Mouse (Mus musculus) MEL (cell line): Measurements from ENCODE around the gene Stk10. TPM values are rescaled to one million over a fixed set of nuclear protein-coding genes. Genes with fewer than 3 reads are reported as not detected.

Experiments used
- DNase-seq: peaks from one replicate; pipeline ENCODE4 v3.0.0; 2011; ENCODE audit warnings: low read depth, low spot score
- H3K27ac ChIP-seq: 2 replicates; pipeline ENCODE4 v1.5.1; 2012; ENCODE audit warnings: low read depth, mild to moderate bottlenecking, control low read depth, low read length, moderate library complexity; ENCODE audit not compliant: control insufficient read depth
- H3K27me3 ChIP-seq, 2 experiments: fragments of 150-350 bp in 1 of 2; sonication (generic) in 1 of 2; 2 replicates each; pipeline ENCODE4 v1.6.1; 2012; ENCODE audit warnings: low read length in 2 of 2, mild to moderate bottlenecking in 2 of 2, improper control_type of control experiment in 1 of 2, moderate library complexity in 1 of 2; ENCODE audit not compliant: insufficient read depth in 2 of 2, control insufficient read depth in 1 of 2
- H3K36me3 ChIP-seq, 2 experiments: 2 replicates each; pipeline ENCODE4 v1.6.1; 2012 to 2014; ENCODE audit warnings: low read length in 2 of 2, improper control_type of control experiment in 1 of 2, inconsistent platforms in 1 of 2, mild to moderate bottlenecking in 1 of 2; ENCODE audit not compliant: insufficient read depth in 2 of 2, control insufficient read depth in 1 of 2
- H3K4me1 ChIP-seq, 2 experiments: fragments of 150-350 bp in 1 of 2; sonication (generic) in 1 of 2; 2 replicates each; pipeline ENCODE4 v1.6.1; 2012; ENCODE audit warnings: low read length in 2 of 2, improper control_type of control experiment in 1 of 2, mild to moderate bottlenecking in 1 of 2; ENCODE audit not compliant: insufficient read depth in 2 of 2, control insufficient read depth in 1 of 2
- H3K4me3 ChIP-seq, 2 experiments: fragments of 150-350 bp in 1 of 2; sonication (generic) in 1 of 2; 2 replicates each; pipeline ENCODE4 v1.5.1; 2012; ENCODE audit warnings: low read depth in 2 of 2, low read length in 2 of 2, mild to moderate bottlenecking in 2 of 2, moderate library complexity in 2 of 2, control low read depth in 1 of 2, improper control_type of control experiment in 1 of 2; ENCODE audit not compliant: control insufficient read depth in 1 of 2, insufficient read depth in 1 of 2
- H3K79me2 ChIP-seq: 2 replicates; pipeline ENCODE4 v1.6.1; 2012; ENCODE audit warnings: mild to moderate bottlenecking, low read length, moderate library complexity; ENCODE audit not compliant: control insufficient read depth, poor library complexity, insufficient read depth
- H3K9ac ChIP-seq: 2 replicates; pipeline ENCODE4 v1.6.1; 2012; ENCODE audit warnings: low read depth, mild to moderate bottlenecking, control low read depth, low read length, moderate library complexity; ENCODE audit not compliant: control insufficient read depth, poor library complexity, severe bottlenecking
- H3K9me3 ChIP-seq: fragments of 150-350 bp; sonication (generic); replicated peaks from 2 replicates; pipeline ENCODE4 v1.6.1; 2012; ENCODE audit warnings: mild to moderate bottlenecking, low read length, improper control_type of control experiment, moderate library complexity; ENCODE audit not compliant: insufficient read depth
- ELF1 ChIP-seq: IDR thresholded peaks from 2 replicates; pipeline ENCODE4 v1.6.1; 2014; ENCODE audit warnings: low read depth, mild to moderate bottlenecking, inconsistent platforms, low read length, improper control_type of control experiment, moderate library complexity
- EP300 ChIP-seq, 2 experiments: IDR thresholded peaks; 2 replicates each; pipeline ENCODE4 v1.6.1; 2011; ENCODE audit warnings: improper control_type of control experiment in 2 of 2, low read length in 2 of 2, low read depth in 1 of 2, mild to moderate bottlenecking in 1 of 2
- ETS1 ChIP-seq: IDR thresholded peaks from 2 replicates; pipeline ENCODE4 v1.6.1; 2012; ENCODE audit warnings: low read depth, mild to moderate bottlenecking, inconsistent platforms, low read length, improper control_type of control experiment, moderate library complexity
- GABPA ChIP-seq: IDR thresholded peaks from 2 replicates; pipeline ENCODE4 v1.6.1; 2012; ENCODE audit warnings: low read depth, mild to moderate bottlenecking, inconsistent platforms, low read length, improper control_type of control experiment, moderate library complexity
- MAZ ChIP-seq: IDR thresholded peaks from 2 replicates; pipeline ENCODE4 v1.6.1; 2012; ENCODE audit warnings: low read depth, mild to moderate bottlenecking, inconsistent platforms, low read length, improper control_type of control experiment
- MEF2A ChIP-seq: IDR thresholded peaks from 2 replicates; pipeline ENCODE4 v1.6.1; 2014; ENCODE audit warnings: low read depth, mild to moderate bottlenecking, inconsistent platforms, low read length, improper control_type of control experiment; ENCODE audit not compliant: poor library complexity, insufficient replicate concordance, severe bottlenecking; ENCODE audit errors: extremely low read depth
- NELFE ChIP-seq: IDR thresholded peaks from 2 replicates; pipeline ENCODE4 v1.6.1; 2011; ENCODE audit warnings: low read depth, low read length, improper control_type of control experiment
- NRF1 ChIP-seq: IDR thresholded peaks from 2 replicates; pipeline ENCODE4 v1.6.1; 2014; ENCODE audit warnings: low read depth, mild to moderate bottlenecking, inconsistent platforms, low read length, improper control_type of control experiment, moderate library complexity; ENCODE audit not compliant: poor library complexity, insufficient read depth, severe bottlenecking
- POLR2AphosphoS5 ChIP-seq: IDR thresholded peaks from 2 replicates; pipeline ENCODE4 v1.6.1; 2012; ENCODE audit warnings: low read depth, borderline replicate concordance, mild to moderate bottlenecking, inconsistent platforms, low read length, moderate library complexity, mixed read lengths
- RAD21 ChIP-seq: IDR thresholded peaks from 2 replicates; pipeline ENCODE4 v1.6.1; 2011; ENCODE audit warnings: mild to moderate bottlenecking, low read depth, low read length, improper control_type of control experiment
- SIN3A ChIP-seq: IDR thresholded peaks from 2 replicates; pipeline ENCODE4 v1.6.1; 2012; ENCODE audit warnings: low read length, improper control_type of control experiment, inconsistent platforms
- TAL1 ChIP-seq: IDR thresholded peaks from 2 replicates; pipeline ENCODE4 v1.6.1; 2012; ENCODE audit warnings: mild to moderate bottlenecking, inconsistent platforms, low read length, moderate library complexity, mixed read lengths
- ZC3H11A ChIP-seq: IDR thresholded peaks from 2 replicates; pipeline ENCODE4 v1.6.1; 2012; ENCODE audit warnings: low read depth, mild to moderate bottlenecking, inconsistent platforms, low read length, improper control_type of control experiment
- ZNF384 ChIP-seq: IDR thresholded peaks from 2 replicates; pipeline ENCODE4 v1.6.1; 2012; ENCODE audit warnings: low read depth, mild to moderate bottlenecking, inconsistent platforms, low read length, improper control_type of control experiment
- polyA plus RNA-seq, 2 experiments: library from polyadenylated mRNA; stranded (reverse) in 1 of 2; unstranded in 1 of 2; fragments of >175 nt in 1 of 2; fragments of >200 nt in 1 of 2; gene quantifications; 2 replicates each; pipeline versions ENCODE4 v1.2.1 to v1.2.4; 2012; ENCODE audit warnings: low replicate concordance in 2 of 2, low read depth in 1 of 2; ENCODE audit not compliant: insufficient read length in 2 of 2, insufficient read depth in 1 of 2, missing spikeins in 1 of 2
- total RNA-seq: library from RNA; depleted of rRNA; stranded (reverse); fragments of 300-350 nt; gene quantifications from 2 replicates; pipeline ENCODE4 v1.2.3, GENCODE M21; 2012

Stk10 gene
- total and polyA plus RNA-seq, 3 experiments: 10.8 to 14.4 TPM; not detected in 1

GRCm38 (mm10) chr11:32622479-32623190 lies 89.5 kb downstream of the Stk10 start:
- no peaks in the 10 kb centered on the region for H3K9me3 ChIP-seq
- no peak overlapping the region for H3K9ac ChIP-seq
- no peak overlapping the region for H3K4me3 ChIP-seq
- peaks cover 4 to 7% of the 10 kb centered on the region in 2 experiments; a peak in 3 of 4 replicates for H3K4me1 ChIP-seq
- no peak for TF ChIP-seq RAD21
- no peak for TF ChIP-seq TAL1
- TF ChIP-seq EP300 (IDR thresholded peaks at IDR 0.05; ENCODE audit: low read depth in 1 of 2, low read length in 2 of 2): no peak
- TF ChIP-seq NELFE: no peak
- no peak for TF ChIP-seq NRF1
- TF ChIP-seq ETS1: no peak
- no peak for TF ChIP-seq MAZ
- no peak for TF ChIP-seq SIN3A
- no peak for TF ChIP-seq ZNF384
- TF ChIP-seq MEF2A: no peak
- H3K36me3 ChIP-seq: peaks cover 0 to 8% of the 10 kb centered on the region in 2 experiments; a peak in 2 of 4 replicates
- no peak for DNase-seq
- H3K27me3 ChIP-seq: no peaks in the 10 kb centered on the region
- H3K79me2 ChIP-seq: no peaks in the 10 kb centered on the region
- no peak overlapping the region for H3K27ac ChIP-seq

DNA sequence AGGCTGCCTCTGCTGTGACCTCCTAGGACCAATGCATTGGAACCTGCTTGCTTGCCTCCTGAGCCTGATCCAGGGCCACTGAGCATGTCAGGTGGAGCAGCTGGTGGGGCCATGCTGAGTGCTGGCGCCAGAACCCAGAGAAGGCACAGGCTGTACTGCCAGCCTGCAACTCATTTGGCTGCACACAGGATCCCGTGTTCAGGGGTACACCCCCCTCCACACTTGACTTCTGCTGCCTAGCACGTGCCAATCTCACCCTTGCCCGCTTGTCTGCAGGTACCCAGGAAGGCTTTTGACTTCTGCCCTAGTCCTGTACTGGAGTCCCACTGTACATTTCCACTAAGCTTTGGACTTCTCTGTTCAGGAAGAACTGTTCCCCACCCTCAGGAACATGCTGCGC lies 90.1 kb downstream of the Stk10 start:
- no peak for DNase-seq
- no peak overlapping the region for H3K4me3 ChIP-seq
- no peak overlapping the region for H3K9ac ChIP-seq
- TF ChIP-seq GABPA: no peak
- no peak for TF ChIP-seq ZC3H11A
- no peak for TF ChIP-seq POLR2AphosphoS5
- TF ChIP-seq ELF1: no peak
- no peak overlapping the region for H3K27ac ChIP-seq
- H3K4me1 ChIP-seq: peaks cover 4 to 7% of the 10 kb centered on the region in 2 experiments; a peak in 3 of 4 replicates
- H3K27me3 ChIP-seq: no peaks in the 10 kb centered on the region
- no peaks in the 10 kb centered on the region for H3K9me3 ChIP-seq
- H3K36me3 ChIP-seq: peaks cover 0 to 8% of the 10 kb centered on the region in 2 experiments; a peak in 2 of 4 replicates
- H3K79me2 ChIP-seq: no peaks in the 10 kb centered on the region
